ENCODE assay signal across 10 mouse cellular contexts in genomic region chr9:43929312-43930036, GRCm38 (mm10).
DNase-seq lines count a peak whose midpoint lies in the region; ATAC-seq lines count a peak whose summit lies in the region.
"Had no signal": no experiment of that assay in that cellular context is flagged by ENCODE, and none has a peak within 500 bp of the region (broad histone marks: within the 10 kb centered on the region; RNA-seq: fewer than 3 reads in every experiment).

No protein-coding gene starts in this region.

- DNase-seq in forebrain, embryonic 11.5 days (ENCODE audit: low spot score) = peak; percentile 64
- peak; percentile 38 for DNase-seq in kidney, postnatal 14 days
- DNase-seq in lung, postnatal 14 days = no peak
- no peak for DNase-seq in B cell, adult 2 months
- no peak for DNase-seq in cerebellum, adult 11 months
- DNase-seq: gastrocnemius, postnatal 36 days had no signal

- peaks cover 2% of the 10 kb centered on the region; the same call in 1 of the 2 replicates for H3K27me3 ChIP-seq in forebrain, embryonic 11.5 days (ENCODE audit: control insufficient read depth, insufficient read depth, low read length)
- H3K27me3 ChIP-seq in hindbrain, embryonic 13.5 days = 0 out of 2 replicates have a peak, but pooled peaks cover 4% of the 10 kb centered on the region
- no peaks in the 10 kb centered on the region for H3K27me3 ChIP-seq in neural tube, embryonic 12.5 days (replicated peaks)
- H3K27me3 ChIP-seq: liver, embryonic 15.5 days had no signal

- H3K9ac ChIP-seq in forebrain, embryonic 11.5 days (ENCODE audit: low read length) = no peak overlapping the region
- no peak overlapping the region for H3K9ac ChIP-seq in hindbrain, embryonic 13.5 days
- H3K9ac ChIP-seq in neural tube, embryonic 12.5 days = no peak overlapping the region
- H3K9ac ChIP-seq: embryonic facial prominence, embryonic 15.5 days; liver, embryonic 15.5 days had no signal

- peak overlapping the region; percentile 24; the same call in 1 of the 2 replicates for H3K4me2 ChIP-seq in forebrain, embryonic 11.5 days (ENCODE audit: low read depth, low read length, severe bottlenecking)
- peak overlapping the region; percentile 14; the same call in 1 of the 2 replicates for H3K4me2 ChIP-seq in hindbrain, embryonic 13.5 days
- H3K4me2 ChIP-seq in neural tube, embryonic 12.5 days (replicated peaks) = peak overlapping the region; percentile 33
- H3K4me2 ChIP-seq: embryonic facial prominence, embryonic 15.5 days; liver, embryonic 15.5 days had no signal

- H3K4me1 ChIP-seq in forebrain, embryonic 11.5 days (replicated peaks; ENCODE audit: control insufficient read depth, insufficient read depth, low read length) = peaks cover 28% of the 10 kb centered on the region
- H3K4me1 ChIP-seq in hindbrain, embryonic 13.5 days (replicated peaks) = peaks cover 51% of the 10 kb centered on the region
- H3K4me1 ChIP-seq in neural tube, embryonic 12.5 days = peaks cover 54% of the 10 kb centered on the region
- H3K4me1 ChIP-seq: embryonic facial prominence, embryonic 15.5 days; liver, embryonic 15.5 days had no signal

- H3K27ac ChIP-seq in forebrain, embryonic 11.5 days (ENCODE audit: low read depth, low read length) = peak overlapping the region; percentile 81
- peak overlapping the region; percentile 88 for H3K27ac ChIP-seq in hindbrain, embryonic 13.5 days
- peak overlapping the region; percentile 62; the same call in 1 of the 2 replicates for H3K27ac ChIP-seq in neural tube, embryonic 12.5 days
- H3K27ac ChIP-seq: embryonic facial prominence, embryonic 15.5 days; liver, embryonic 15.5 days had no signal

- peak; percentile 75 for ATAC-seq in forebrain, embryonic 11.5 days (replicated peaks; ENCODE audit: low FRiP score)
- ATAC-seq in hindbrain, embryonic 13.5 days (ENCODE audit: low FRiP score) = peak; percentile 65
- peak; percentile 79 for ATAC-seq in neural tube, embryonic 12.5 days (ENCODE audit: low FRiP score, low read depth)

- WGBS in forebrain, embryonic 11.5 days = 24% methylated on average over 7 of the region's 7 CpGs
- WGBS in hindbrain, embryonic 13.5 days = 17% methylated on average over 7 of the region's 7 CpGs
- 12% methylated on average over 7 of the region's 7 CpGs for WGBS in neural tube, embryonic 12.5 days

- no peaks in the 10 kb centered on the region for H3K36me3 ChIP-seq in forebrain, embryonic 11.5 days (ENCODE audit: control insufficient read depth, insufficient read depth, low read length)
- H3K36me3 ChIP-seq in hindbrain, embryonic 13.5 days = no peaks in the 10 kb centered on the region
- H3K36me3 ChIP-seq in neural tube, embryonic 12.5 days = no peaks in the 10 kb centered on the region
- H3K36me3 ChIP-seq: embryonic facial prominence, embryonic 15.5 days; liver, embryonic 15.5 days had no signal

- H3K9me3 ChIP-seq in forebrain, embryonic 11.5 days (ENCODE audit: control insufficient read depth, low read length) = no peaks in the 10 kb centered on the region
- H3K9me3 ChIP-seq in hindbrain, embryonic 13.5 days = 0 out of 2 replicates have a peak, but pooled peaks cover 5% of the 10 kb centered on the region
- H3K9me3 ChIP-seq in neural tube, embryonic 12.5 days = peaks cover 9% of the 10 kb centered on the region; the same call in 1 of the 2 replicates
- H3K9me3 ChIP-seq: embryonic facial prominence, embryonic 15.5 days; liver, embryonic 15.5 days had no signal

- H3K4me3 ChIP-seq in forebrain, embryonic 11.5 days (ENCODE audit: low read depth, low read length) = no peak overlapping the region
- no peak overlapping the region for H3K4me3 ChIP-seq in hindbrain, embryonic 13.5 days
- H3K4me3 ChIP-seq in neural tube, embryonic 12.5 days = no peak overlapping the region
- H3K4me3 ChIP-seq: embryonic facial prominence, embryonic 15.5 days; liver, embryonic 15.5 days had no signal

Comparison
In these comparisons a context has a peak if more than half of its experiments do, and no peak if none do; other contexts are left out.
1. DNase-seq: peak in forebrain, embryonic 11.5 days (single experiment) and kidney, postnatal 14 days (single experiment); none in lung, postnatal 14 days (single experiment), B cell, adult 2 months (0 of 2) and cerebellum, adult 11 months (single experiment).
2. Peak in every context shown above with its lines, with median percentiles within 50 percentile points of each other: ATAC-seq, H3K27ac ChIP-seq and H3K4me2 ChIP-seq.